Mouse (Mus musculus) intestine, embryonic 14.5 days (tissue): Measurements from ENCODE around the gene Ino80b. TPM values are rescaled to one million over a fixed set of nuclear protein-coding genes. Genes with fewer than 3 reads are reported as not detected.
"Not testable (repeated sequence)": the region's sequence is repeated elsewhere in the genome, so short reads cannot be mapped to it uniquely, and the experiment has no call there.

ENCODE experiments used
- ATAC-seq: fragments of 200-750 bp; cut with Nextera tagmentation; replicated peaks from 2 replicates; pipeline ENCODE4 v1.8.0; 2017; ENCODE audit warnings: low read depth, moderate number of reproducible peaks, moderate TSS enrichment, moderate library complexity; ENCODE audit not compliant: low FRiP score, low TSS enrichment
- DNase-seq: peaks from one replicate; pipeline ENCODE4 v3.0.0-alpha.2; 2018; ENCODE audit warnings: low spot score
- H3K27ac ChIP-seq: fragments of 300-500 bp; sonication (generic); 2 replicates; pipeline ENCODE4 v1.5.1; 2014; ENCODE audit warnings: low read depth, mild to moderate bottlenecking, control low read depth
- H3K27me3 ChIP-seq: fragments of 300-500 bp; sonication (generic); replicated peaks from 2 replicates; pipeline ENCODE4 v1.6.1; 2014; ENCODE audit warnings: low read length, control low read depth; ENCODE audit not compliant: control insufficient read depth, insufficient read depth
- H3K36me3 ChIP-seq: fragments of 300-500 bp; sonication (generic); 2 replicates; pipeline ENCODE4 v1.6.1; 2014; ENCODE audit warnings: low read length, control low read depth; ENCODE audit not compliant: control insufficient read depth, insufficient read depth
- H3K4me1 ChIP-seq: fragments of 300-500 bp; sonication (generic); replicated peaks from 2 replicates; pipeline ENCODE4 v1.6.1; 2014; ENCODE audit warnings: low read length, control low read depth, mixed read lengths; ENCODE audit not compliant: control insufficient read depth, insufficient read depth
- H3K4me2 ChIP-seq: fragments of 300-500 bp; sonication (generic); 2 replicates; pipeline ENCODE4 v1.6.1; 2014; ENCODE audit warnings: low read length
- H3K4me3 ChIP-seq: fragments of 300-500 bp; sonication (generic); 2 replicates; pipeline ENCODE4 v1.5.1; 2014; ENCODE audit warnings: low read depth, low read length, control low read depth, mixed read lengths
- H3K9ac ChIP-seq: fragments of 300-500 bp; sonication (generic); 2 replicates; pipeline ENCODE4 v1.6.1; 2014; ENCODE audit warnings: mild to moderate bottlenecking, low read length
- H3K9me3 ChIP-seq: fragments of 300-500 bp; sonication (generic); 2 replicates; pipeline ENCODE4 v1.6.1; 2016; ENCODE audit warnings: low read length, control low read depth; ENCODE audit not compliant: control insufficient read depth
- WGBS: fragments of 180-500 bp; shearing (Covaris S2); extraction: QIAGEN DNeasy Blood & Tissue Kit; methylation state at CpG from one replicate; pipeline ENCODE4 v1.1.7; 2014; 5-methylcytosine and 5-hydroxymethylcytosine counted together
- polyA plus RNA-seq: library from polyadenylated mRNA; unstranded; fragments of >200 nt; fragmentation: Nextera tagmentation; extraction: Ambion mirVana; gene quantifications from 2 replicates; pipeline ENCODE4 v1.2.1, GENCODE M21; 2014

Ino80b gene
- polyA plus RNA-seq, 1 experiment from 2014 or later, result 13.4 TPM

DNA sequence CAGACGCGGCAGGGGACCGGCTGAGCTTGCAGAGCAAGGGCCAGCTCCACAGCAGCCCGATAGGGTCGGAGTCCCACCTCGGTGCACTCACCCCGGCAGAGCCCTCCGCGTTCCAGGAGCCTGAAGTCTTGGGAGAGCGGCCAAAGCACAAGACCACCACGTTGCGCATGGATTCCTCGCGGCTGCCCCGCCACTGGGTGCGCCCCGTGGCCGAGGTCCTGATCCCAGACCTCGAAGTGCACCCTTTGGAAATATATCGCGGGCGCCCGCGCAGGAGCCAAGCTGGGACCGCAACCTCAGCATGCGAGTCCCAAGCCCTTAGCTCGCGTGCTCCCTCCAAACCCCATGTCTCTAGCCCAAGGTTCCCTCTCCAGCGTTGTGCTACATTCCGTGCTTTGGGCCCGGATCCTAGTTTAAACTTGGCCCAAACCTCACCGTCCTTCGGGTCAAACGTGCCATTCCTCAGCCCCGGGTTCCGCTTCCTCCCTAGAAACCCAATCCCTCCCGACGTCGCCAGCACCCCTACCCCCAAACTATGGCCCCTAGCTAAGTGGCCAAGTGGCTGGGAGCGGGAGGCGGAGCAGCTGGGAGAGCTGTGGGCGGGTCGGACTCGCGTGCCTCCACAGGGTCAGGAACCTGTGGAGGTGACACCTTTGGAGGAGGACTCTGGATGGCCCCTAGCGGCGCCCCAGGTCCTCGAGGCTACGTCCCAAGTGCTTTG is 36.9 kb upstream of the Ino80b start:
- peak overlapping the region; percentile 42 for H3K4me3 ChIP-seq
- peaks cover 24% of the 10 kb centered on the region for H3K4me1 ChIP-seq
- peak overlapping the region; percentile 35 for H3K9ac ChIP-seq
- H3K27ac ChIP-seq, result no peak overlapping the region
- under 1% methylated on average over 49 of the region's 49 CpGs for WGBS
- H3K36me3 ChIP-seq, result no peaks in the 10 kb centered on the region
- DNase-seq (peak; percentile 75), ATAC-seq (0 out of 2 replicates have a peak, but pooled peaks have one; percentile 24)
- no peaks in the 10 kb centered on the region for H3K9me3 ChIP-seq
- H3K27me3 ChIP-seq, result peaks cover 27% of the 10 kb centered on the region
- H3K4me2 ChIP-seq, result peak overlapping the region; percentile 83

DNA sequence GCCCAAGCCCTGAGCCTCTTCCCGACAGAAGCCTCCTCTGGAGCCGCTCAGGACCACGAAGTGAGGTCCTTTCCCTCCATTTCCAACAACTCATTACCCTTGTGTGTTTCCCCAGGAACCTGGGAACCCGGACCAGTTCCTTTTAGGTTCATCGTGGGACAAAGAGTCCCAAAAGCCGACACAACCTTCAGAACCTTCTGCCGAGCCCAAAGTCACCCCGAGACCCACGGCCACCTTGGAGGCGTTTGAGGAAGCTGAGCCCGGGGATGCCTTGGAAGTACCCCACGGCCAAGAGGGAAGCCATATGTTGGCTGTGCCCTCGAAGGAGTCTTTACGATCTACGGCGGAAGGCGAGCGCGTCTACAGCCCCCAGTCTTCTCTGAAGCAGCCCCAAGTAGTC is 36.2 kb upstream of the Ino80b start:
- 9% methylated on average over 19 of the region's 19 CpGs for WGBS
- no peak overlapping the region for H3K27ac ChIP-seq
- H3K9ac ChIP-seq, result 0 out of 2 replicates have a peak overlapping the region, but pooled peaks have one; percentile 35
- H3K36me3 ChIP-seq, result no peaks in the 10 kb centered on the region
- H3K9me3 ChIP-seq, result no peaks in the 10 kb centered on the region
- H3K4me2 ChIP-seq, result peak overlapping the region; percentile 83
- ATAC-seq, result no peak
- H3K27me3 ChIP-seq, result peaks cover 27% of the 10 kb centered on the region
- DNase-seq, result peak; percentile 57
- H3K4me3 ChIP-seq, result peak overlapping the region; percentile 42
- H3K4me1 ChIP-seq, result peaks cover 18% of the 10 kb centered on the region

DNA sequence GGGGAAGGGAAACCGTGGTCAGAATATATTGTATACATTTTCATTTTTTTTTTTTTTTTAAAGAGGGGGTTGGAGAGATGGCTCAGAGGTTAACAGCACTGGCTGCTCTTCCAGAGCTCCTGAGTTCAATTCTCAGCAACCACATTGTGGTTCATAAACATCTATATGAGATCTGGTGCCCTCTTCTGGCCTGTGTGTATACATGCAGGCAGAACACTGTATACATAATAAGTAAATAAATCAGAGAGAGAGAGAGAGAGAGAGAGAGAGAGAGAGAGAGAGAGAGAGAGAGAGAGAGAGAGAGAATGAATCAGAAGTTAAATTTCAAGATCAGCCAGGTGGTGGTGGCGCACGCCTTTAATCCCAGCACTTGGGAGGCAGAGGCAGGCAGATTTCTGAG is 34.2 kb upstream of the Ino80b start:
- not testable (repeated sequence) for H3K9me3 ChIP-seq, H3K36me3 ChIP-seq, H3K27ac ChIP-seq, H3K9ac ChIP-seq, H3K4me2 ChIP-seq, DNase-seq, H3K4me3 ChIP-seq, ATAC-seq
- 38% methylated on average over 3 of the region's 3 CpGs for WGBS
- Histone ChIP-seq H3K27me3 (peaks cover 27% of the 10 kb centered on the region), H3K4me1 (peaks cover 20% of the 10 kb centered on the region)

DNA sequence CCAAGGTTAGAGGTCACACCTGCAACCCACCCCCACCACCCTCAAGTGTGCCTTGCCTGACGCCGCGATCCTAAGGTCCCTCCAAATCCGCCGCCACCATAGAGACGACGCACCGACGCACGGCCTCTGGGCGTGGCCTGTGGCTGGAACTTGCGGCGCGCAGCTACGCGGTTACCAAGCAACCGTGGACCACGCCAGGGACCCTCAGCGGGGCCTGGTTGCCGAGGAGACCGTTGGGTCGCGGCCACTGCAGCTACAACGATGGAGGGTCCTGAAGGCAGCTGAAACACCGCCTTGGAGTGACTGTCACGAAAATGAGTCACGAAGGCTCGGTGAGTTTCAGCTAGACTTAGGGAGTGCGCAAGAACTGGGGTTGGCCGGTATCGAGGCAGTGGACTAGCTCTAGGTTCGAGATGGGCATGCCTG is 31.0 kb upstream of the Ino80b start, which contains the start of the genes Wdr54 and 1700003E16Rik:
Gene Wdr54, minus strand, starts transcription at position 139 of the 426 bp plus-strand sequence.
Gene 1700003E16Rik, plus strand, starts transcription at position 146 of the 426 bp plus-strand sequence.
- Histone ChIP-seq H3K4me2 (peak within 1 kb of the TSS; percentile 84), H3K4me1 (peaks cover 6% of the 10 kb centered on the region), H3K4me3 (peak within 1 kb of the TSS; percentile 52), H3K9ac (peak within 1 kb of the TSS; percentile 49), H3K36me3 (peaks cover 12% of the 10 kb centered on the region; the same call in 1 of the 2 replicates), H3K27ac (no peak within 1 kb of the TSS), H3K27me3 (peaks cover 13% of the 10 kb centered on the region), H3K9me3 (no peaks in the 10 kb centered on the region)
- DNase-seq, result peak; percentile 86
- peak; percentile 84 for ATAC-seq
- WGBS, result 2% methylated on average over 32 of the region's 32 CpGs

DNA sequence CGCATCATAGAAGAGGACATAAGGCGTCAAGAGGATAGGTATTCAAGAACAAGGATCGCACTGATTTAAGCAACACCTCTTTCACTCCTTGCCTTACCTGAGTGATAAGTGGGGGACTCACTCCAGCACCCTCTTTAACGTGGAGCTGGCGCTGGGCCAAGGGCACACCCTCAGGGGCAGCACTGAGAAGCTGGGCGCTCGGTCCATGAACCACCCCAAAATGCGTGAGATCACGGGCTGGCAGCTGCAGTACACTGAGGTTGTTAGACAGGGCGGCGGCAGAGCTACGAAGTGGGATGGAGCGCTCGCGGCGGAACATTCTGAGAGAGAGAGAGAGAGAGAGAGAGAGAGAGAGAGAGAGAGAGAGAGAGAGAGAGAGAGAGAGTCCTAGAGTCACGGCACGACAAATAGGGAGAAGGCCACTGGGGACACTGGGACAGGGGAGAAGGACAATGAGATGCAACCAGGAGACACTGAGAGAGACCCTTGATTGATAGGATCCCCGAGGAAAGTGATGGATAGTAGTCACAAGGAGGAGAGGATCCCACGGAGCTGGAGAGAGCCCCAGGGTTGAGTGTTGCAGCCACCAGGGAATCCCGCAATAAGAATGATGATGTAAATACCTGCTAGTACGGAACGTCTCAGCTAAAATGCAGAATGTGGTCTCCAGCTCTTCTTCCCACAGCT is 30.5 kb upstream of the Ino80b start:
- Histone ChIP-seq H3K9me3 (no peaks in the 10 kb centered on the region), H3K36me3 (peaks cover 17% of the 10 kb centered on the region; the same call in 1 of the 2 replicates), H3K4me2 (peak overlapping the region; percentile 84), H3K27me3 (peaks cover 7% of the 10 kb centered on the region), H3K27ac (no peak overlapping the region), H3K4me3 (peak overlapping the region; percentile 52), H3K9ac (peak overlapping the region; percentile 49), H3K4me1 (peaks cover 6% of the 10 kb centered on the region)
- DNase-seq, result no peak
- peak; percentile 20; the same call in 1 of the 2 replicates for ATAC-seq
- 7% methylated on average over 23 of the region's 23 CpGs for WGBS

DNA sequence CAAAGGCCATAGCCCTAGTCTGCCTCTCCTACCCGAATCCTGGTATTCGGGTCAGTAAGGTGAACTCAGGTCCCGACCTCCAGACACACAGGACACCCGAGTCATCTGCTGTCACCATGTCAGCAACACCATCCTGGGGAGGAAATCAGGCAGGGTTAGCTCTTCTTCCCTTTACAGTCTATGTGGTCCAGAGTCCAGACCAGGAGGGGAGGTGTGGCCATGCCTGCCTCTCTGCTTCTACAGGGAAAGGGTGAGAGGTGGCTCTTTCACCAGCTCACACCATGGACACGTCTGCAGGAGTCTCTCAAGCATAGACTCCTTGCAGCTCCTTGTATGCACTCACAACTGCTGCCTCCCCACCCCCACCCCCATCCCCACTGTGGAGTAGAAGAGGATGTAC is 28.3 kb upstream of the Ino80b start:
- Histone ChIP-seq H3K27me3 (no peaks in the 10 kb centered on the region), H3K9ac (no peak overlapping the region), H3K4me2 (no peak overlapping the region), H3K36me3 (peaks cover 36% of the 10 kb centered on the region), H3K27ac (no peak overlapping the region), H3K4me1 (peaks cover 6% of the 10 kb centered on the region), H3K9me3 (no peaks in the 10 kb centered on the region), H3K4me3 (no peak overlapping the region)
- DNase-seq (no peak), ATAC-seq (no peak)
- 74% methylated on average over 5 of the region's 5 CpGs for WGBS

DNA sequence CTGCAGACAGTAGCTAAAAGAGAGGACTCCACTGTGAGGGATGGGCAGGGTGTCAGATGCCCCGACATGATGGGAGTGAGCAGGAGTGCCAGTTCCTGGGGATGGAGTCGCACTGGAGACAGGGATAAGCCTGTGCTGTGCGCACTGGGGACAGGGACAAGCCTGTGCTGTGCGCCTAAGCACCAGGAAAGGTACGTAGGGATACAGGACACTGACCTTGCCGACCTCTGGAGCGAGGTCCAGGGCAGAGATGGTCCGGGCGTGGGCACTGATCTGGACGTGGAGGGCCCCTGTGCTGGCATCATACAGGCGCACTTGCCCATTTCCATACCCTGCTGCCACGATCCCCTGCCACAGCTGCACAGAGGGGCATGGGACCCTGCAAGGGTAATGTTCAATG is 27.8 kb upstream of the Ino80b start:
- WGBS, result 82% methylated on average over 12 of the region's 12 CpGs
- Histone ChIP-seq H3K9me3 (no peaks in the 10 kb centered on the region), H3K27ac (no peak overlapping the region), H3K27me3 (no peaks in the 10 kb centered on the region), H3K4me1 (peaks cover 6% of the 10 kb centered on the region), H3K4me2 (no peak overlapping the region), H3K36me3 (peaks cover 39% of the 10 kb centered on the region), H3K9ac (no peak overlapping the region), H3K4me3 (no peak overlapping the region)
- DNase-seq (no peak), ATAC-seq (no peak)

DNA sequence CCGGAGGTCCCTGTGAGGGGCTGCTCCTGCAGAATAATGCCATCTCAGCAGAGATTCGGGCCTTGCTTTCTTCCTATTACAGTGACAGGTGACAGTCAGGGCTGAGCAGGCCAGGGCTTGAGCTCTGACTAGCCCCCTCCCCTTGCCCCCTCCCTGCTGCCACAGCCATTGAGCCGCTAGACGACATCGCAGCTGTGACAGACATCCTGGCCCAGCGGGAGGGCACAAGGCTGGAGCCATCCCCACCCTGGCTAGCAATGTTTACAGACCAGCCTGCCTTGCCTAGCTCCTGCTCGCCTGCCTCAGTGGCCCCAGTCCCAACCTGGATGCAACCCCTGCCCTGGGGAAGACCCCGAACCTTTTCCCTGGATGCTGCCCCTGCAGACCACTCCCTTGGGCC is 26.5 kb upstream of the Ino80b start:
- no peak overlapping the region for H3K27ac ChIP-seq

More for the DNA sequence above, 26.5 kb upstream of the Ino80b start:
- DNase-seq (no peak), ATAC-seq (no peak)
- H3K9me3 ChIP-seq, result no peaks in the 10 kb centered on the region
- no peaks in the 10 kb centered on the region for H3K27me3 ChIP-seq
- H3K4me3 ChIP-seq, result no peak overlapping the region
- H3K9ac ChIP-seq, result no peak overlapping the region
- H3K4me1 ChIP-seq, result peaks cover 6% of the 10 kb centered on the region
- H3K36me3 ChIP-seq, result peaks cover 52% of the 10 kb centered on the region
- 38% methylated on average over 8 of the region's 8 CpGs for WGBS
- no peak overlapping the region for H3K4me2 ChIP-seq
